In the genomic region with DNA sequence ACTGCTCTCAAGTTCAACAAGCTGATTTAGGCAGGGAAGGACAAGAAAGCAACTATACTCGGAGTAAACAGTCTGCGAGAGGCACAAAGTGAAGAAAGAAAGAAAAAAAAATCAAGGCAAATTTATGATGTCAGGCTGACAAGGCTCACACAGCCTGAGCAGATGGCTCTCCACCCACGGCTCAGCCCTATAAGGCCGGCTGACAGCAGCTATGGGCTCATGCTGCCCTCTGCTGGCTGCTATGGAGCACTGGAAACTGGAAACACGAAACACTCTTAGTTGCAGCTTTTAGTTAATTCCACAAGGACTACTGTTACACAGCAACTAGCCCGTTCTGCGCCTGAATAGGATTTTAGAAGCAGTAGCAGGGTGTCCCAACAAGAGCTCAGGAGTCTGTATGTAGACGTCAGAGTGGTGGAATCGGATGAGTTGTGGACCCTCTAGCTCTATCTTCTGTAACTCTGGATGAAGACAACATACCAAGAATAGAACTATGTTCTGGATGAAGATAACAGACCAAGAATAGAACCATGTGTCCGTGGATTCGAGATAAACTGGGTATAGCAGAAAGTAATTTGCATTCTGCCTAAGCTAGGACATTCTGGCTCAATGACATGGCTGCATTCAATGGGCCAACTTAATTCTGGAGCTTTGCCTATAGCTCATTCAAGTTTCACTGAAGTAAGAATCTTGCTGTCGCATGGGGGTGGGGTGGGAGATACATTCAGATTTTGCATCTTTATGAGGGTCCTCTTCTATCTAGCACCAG, we compare ENCODE assay signal across 7 mouse cellular contexts. TPM values are rescaled to one million over a fixed set of nuclear protein-coding genes. Genes with fewer than 3 reads are reported as not detected.
DNase-seq lines count a peak whose midpoint lies in the region; ATAC-seq lines count a peak whose summit lies in the region.

No protein-coding gene starts in this region.

- H3K36me3 ChIP-seq in hindbrain, embryonic 13.5 days = peaks cover 49% of the 10 kb centered on the region

- 0 out of 2 replicates have a peak, but pooled peaks cover 3% of the 10 kb centered on the region for H3K4me1 ChIP-seq in hindbrain, embryonic 13.5 days (replicated peaks)

- H3K9ac ChIP-seq in hindbrain, embryonic 13.5 days = no peak overlapping the region

- no peaks in the 10 kb centered on the region for H3K27me3 ChIP-seq in hindbrain, embryonic 13.5 days

- no peak overlapping the region for H3K4me3 ChIP-seq in hindbrain, embryonic 13.5 days

- H3K4me2 ChIP-seq in hindbrain, embryonic 13.5 days = no peak overlapping the region

- WGBS in hindbrain, embryonic 13.5 days = 31% methylated on average over 12 of the region's 12 CpGs

- ATAC-seq in hindbrain, embryonic 13.5 days (ENCODE audit: low FRiP score) = peak; percentile 89

- peak; percentile 36 for DNase-seq in WW6 (ENCODE audit: low read depth, low spot score)
- peak; percentile 75 for DNase-seq in cerebellum, adult 9-10 months
- peak; percentile 68 to 84 for DNase-seq in frontal cortex, adult 2 months (ENCODE audit: extremely low spot score in 1 of 2, low spot score in 1 of 2)
- peak; percentile 68 to 77 for DNase-seq in layer of hippocampus, postnatal 10 days (ENCODE audit: low spot score in 2 of 2)
- DNase-seq in lung, postnatal 10 days = peak; percentile 71
- DNase-seq in retina, embryonic 14.5 days (ENCODE audit: low spot score) = peak; percentile 93

- peak overlapping the region; percentile 72 for H3K27ac ChIP-seq in hindbrain, embryonic 13.5 days

- no peaks in the 10 kb centered on the region for H3K9me3 ChIP-seq in hindbrain, embryonic 13.5 days

RNA-seq across cellular contexts. Expression of a gene that starts 22.5 kb away (rescaled TPM):
- 16.6 and 18.4 TPM in 2 replicates for polyA plus RNA-seq in frontal cortex, adult 2 months (2012; rRNA removed)
- polyA plus RNA-seq in hindbrain, embryonic 13.5 days (2015; fragmentation: Nextera tagmentation; extraction: Ambion mirVana) = 42.2 and 47.1 TPM in 2 replicates
- 10 to 100 TPM; 27.8 to 34.2 TPM for total RNA-seq in layer of hippocampus, postnatal 10 days (2021)

RNA-seq across cellular contexts. Expression of a gene that starts 26.9 kb away (rescaled TPM):
- 85.1 and 92.1 TPM in 2 replicates for polyA plus RNA-seq in frontal cortex, adult 2 months (2012; rRNA removed)
- 165 and 167 TPM in 2 replicates for polyA plus RNA-seq in hindbrain, embryonic 13.5 days (2015; fragmentation: Nextera tagmentation; extraction: Ambion mirVana)
- 100 to 1,000 TPM; 142 TPM for total RNA-seq in layer of hippocampus, postnatal 10 days (2021)

Comparison
In these comparisons a context has a peak if more than half of its experiments do, and no peak if none do; other contexts are left out.
1. DNase-seq: peak in every context shown above with its lines; median percentile 93 in retina, embryonic 14.5 days; 76 in frontal cortex, adult 2 months; 75 in cerebellum, adult 9-10 months; 72 in layer of hippocampus, postnatal 10 days; 71 in lung, postnatal 10 days; 36 in WW6.